Mouse (Mus musculus): ENCODE data around the gene Herc4.

GRCm38 (mm10) chr10:63203002-63203401 lies 40.6 kb upstream of the Herc4 start:
- TF ChIP-seq EP300 (IDR thresholded peaks at IDR 0.05; ENCODE audit: low read depth) (no peak), CTCF (IDR thresholded peaks at IDR 0.05; ENCODE audit: low read depth) (no peak)
